Mouse (Mus musculus) heart, adult 18-20 months (tissue): ENCODE data around the gene Gm20431. TPM values are rescaled to one million over a fixed set of nuclear protein-coding genes. Genes with fewer than 3 reads are reported as not detected.

Experiments used
- DNase-seq, 2 experiments: peaks; one replicate each; pipeline ENCODE4 v3.0.0; 2021 to 2022; ENCODE audit warnings: mixed read lengths in 1 of 2
- long read RNA-seq, 2 experiments: library from polyadenylated mRNA; stranded (forward); transcript quantifications; one replicate each; pipeline ENCODE4 v2.0.0; 2021
- total RNA-seq, 2 experiments: library from RNA; stranded (reverse); gene quantifications; 2 replicates each; pipeline ENCODE4 v1.2.3; 2021

Gm20431 gene
- total RNA-seq = 10 to 100 TPM in 1 of 2 experiments, 1 to 10 TPM in 1; 9.3 to 17.0 TPM
- long read RNA-seq, experiment 1, partial matches to known transcripts = 6 of 6 reads
- long read RNA-seq, experiment 1, other reads (novel, unspliced or antisense) = 0 of 6 reads
- long read RNA-seq, experiment 2, partial matches to known transcripts = 3 of 3 reads
- long read RNA-seq, experiment 2, other reads (novel, unspliced or antisense) = 0 of 3 reads

DNA sequence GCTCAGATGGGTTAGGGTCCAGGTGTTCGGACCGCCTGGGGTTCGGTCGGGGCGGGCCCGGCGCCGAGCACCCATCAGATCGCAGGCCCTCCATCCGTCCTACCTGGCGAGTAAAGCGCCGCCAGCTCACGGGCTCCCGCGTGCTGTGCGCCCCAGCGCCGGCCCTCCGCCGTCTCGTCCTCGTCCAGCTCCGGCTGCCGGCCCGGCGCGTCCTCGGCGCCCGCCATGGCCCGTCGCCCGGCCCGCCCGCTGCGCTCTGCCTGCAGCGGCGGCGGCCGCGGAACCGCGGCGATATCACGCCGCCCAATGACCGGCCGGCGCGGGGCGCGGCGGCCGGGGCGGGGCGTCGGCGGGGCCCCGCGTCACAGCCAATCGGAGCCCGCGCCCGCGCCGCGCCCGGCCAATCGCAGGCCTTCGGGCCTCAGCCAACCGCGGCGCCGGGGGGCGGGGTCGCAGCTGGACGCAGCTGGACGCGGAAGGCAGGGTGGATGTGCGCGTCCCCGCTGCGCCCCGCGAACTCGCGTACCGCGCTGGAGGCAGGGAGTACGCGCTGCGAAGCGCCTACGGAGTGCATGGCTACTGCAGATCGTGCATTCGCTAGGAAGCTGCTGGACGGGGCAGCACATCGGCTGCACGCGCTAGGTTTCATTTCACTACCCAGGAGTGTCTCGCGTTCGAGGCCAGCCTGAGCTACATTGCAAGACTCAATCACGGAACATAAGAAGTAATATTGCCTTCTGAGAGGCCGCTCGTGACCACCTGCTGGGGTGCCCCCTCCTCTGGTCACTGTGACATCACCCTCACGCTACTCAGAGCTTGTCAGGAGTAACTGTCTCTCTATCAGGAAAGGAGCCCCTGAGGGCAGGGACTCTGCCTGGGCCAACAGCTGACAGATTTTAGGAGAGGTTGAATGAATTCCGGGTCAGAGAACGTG is at the start of gene Gm20431:
Gene Gm20431 (minus strand): TSS at position 227 of the 934 bp plus-strand sequence.
- DNase-seq = peak; percentile 94 to 97

GRCm38 (mm10) chr2:167710574-167710973 is 49.3 kb upstream of the Gm20431 start:
- DNase-seq = no peak

GRCm38 (mm10) chr2:167709969-167710368 is 48.7 kb upstream of the Gm20431 start:
- DNase-seq = no peak

DNA sequence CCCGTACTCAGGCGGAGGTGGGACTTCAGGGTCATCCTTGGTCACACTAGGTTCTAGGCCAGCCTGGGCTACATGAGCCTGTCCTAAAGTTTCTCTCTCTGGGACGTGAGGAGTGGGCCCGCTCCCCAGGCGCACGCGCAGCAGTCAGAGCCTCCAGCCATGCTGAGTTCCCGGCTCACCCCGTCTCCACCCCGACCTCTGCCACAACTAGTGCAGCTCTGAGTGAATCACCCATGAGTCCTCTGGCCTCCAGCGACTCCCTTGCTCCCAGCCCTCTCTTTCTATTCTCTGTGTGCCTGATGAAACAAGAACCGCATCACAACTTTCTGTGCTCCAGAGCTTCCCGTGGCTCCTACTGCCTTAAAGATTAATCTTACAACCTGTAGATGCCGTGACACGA is 47.1 kb upstream of the Gm20431 start:
- no peak for DNase-seq

- DNase-seq = no peak
These were observed 45.1 kb upstream of the Gm20431 start for GRCm38 (mm10) chr2:167706183-167706939.

DNA sequence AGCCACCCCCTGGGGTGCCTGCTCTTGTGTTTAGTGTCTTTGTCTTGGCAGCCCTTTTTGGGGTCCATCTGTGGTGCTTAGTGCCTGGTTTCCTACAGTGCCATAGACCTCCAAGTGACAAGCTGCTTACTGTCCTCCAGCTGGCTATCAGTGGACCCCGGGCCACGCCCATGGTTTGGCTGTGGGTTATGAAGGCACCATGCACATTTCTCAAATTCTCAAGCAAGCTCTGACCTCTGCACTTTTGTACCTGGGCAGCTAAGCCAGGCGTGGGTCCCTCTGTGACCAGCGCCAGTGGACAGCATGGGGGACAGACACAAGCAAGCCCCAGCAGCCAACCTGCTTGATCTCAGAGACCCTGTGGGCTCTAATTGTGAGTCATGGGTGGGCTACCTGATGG is 43.1 kb upstream of the Gm20431 start:
- DNase-seq = no peak

- no peak for DNase-seq
These were observed 40.8 kb upstream of the Gm20431 start for GRCm38 (mm10) chr2:167702126-167702525.

DNA sequence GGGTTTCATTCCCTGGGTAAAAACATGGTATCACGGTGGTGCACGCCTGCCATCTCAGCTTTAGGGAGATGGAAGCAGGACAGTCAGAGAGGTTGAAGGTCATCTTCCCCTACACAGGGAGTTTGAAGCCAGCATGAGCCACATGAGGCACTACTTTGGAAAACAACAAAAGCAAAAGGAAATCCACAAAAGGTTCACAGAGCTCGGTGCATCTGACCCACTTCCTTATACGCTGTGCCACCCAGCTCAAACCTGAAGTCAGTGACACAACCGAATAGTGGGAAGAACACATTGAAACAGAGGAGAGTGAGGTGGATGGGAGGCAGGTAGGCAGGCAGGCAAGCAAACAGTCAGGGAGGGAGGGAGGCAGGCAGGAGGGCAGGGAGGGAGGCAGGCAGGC is 40.2 kb upstream of the Gm20431 start:
- DNase-seq = no peak

- no peak for DNase-seq
These were observed 38.7 kb upstream of the Gm20431 start for GRCm38 (mm10) chr2:167700018-167700417.

DNA sequence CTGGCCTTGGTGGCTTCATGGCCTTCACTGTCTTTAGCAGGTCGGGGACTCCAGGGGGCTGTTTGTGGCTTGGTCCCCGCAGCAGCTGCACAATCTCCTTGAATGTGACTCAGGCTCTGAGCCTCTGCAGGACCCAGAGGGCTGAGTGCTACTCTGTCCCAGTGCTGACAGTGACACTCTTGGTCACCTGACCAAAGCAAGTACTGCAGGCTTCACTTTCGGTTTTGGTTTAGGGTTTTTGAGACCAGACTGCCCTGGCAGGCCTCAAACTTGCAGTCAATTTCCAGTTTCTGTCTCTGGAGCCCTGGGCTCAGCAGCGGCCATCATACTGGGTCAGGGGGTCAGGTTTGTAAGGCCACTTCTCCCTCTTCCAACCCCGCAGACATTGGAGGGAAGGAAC is 36.6 kb upstream of the Gm20431 start:
- peak; percentile 84 to 89 for DNase-seq

DNA sequence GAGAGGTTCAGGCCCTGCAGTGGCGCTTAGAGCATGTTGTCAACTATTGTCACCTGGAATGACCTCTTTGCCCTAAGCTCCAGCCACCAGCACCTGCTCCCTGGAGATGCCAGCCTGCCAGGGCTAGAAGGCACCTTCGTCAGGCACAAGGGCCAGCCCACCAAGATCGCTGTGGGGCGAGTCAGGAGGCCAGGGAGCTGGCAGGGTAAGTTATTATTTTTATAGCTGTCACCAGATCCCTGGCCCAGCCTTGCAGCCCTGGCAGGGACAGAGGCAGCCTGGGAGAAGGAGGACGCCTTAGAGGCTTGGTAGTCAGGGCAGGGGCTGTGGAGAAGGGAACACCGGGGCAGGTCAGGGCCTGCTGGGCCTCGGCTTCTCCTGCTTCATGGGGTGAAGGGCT is 34.8 kb upstream of the Gm20431 start:
- DNase-seq = peak; percentile 66 to 82

GRCm38 (mm10) chr2:167695491-167695890 is 34.2 kb upstream of the Gm20431 start:
- no peak for DNase-seq

DNA sequence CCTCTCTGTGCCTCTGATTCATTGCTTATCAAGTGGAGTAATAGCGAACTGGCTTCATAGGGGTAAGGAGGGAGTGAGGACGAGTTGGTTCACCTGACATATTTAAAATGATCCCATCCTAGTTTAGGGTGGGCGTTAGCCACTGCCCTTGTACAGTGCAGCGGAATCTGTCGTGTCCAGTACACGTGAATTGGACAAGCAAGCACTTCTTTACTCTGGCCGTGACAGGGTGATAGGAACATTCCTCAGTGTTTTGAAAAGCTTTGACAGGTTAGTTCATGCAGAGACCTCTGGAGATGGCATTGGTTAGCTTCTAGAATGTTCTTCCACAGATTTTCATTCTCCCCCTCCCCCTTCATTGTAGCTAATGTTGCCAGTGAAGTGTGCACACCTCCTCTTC is 33.7 kb upstream of the Gm20431 start:
- no peak for DNase-seq

DNA sequence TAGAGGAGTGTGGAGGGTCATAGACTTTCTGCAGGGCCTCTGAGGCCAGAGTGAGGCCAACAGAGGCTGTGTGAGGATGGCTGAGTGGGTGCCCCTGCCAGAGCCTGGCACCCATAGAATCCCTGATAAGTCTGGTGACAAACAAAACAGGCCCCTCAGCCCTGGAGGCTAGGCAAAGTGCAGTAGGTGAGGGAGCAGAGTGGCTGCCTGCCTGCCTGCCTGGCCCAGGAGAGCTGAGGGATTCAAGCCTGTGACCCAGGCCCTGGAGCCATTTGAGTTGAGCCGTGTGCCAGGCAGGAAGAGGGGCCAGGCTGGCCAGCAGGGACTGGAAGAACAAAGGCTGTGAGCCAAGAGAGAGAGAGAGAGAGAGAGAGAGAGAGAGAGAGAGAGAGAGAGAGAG is 32.9 kb upstream of the Gm20431 start:
- no peak for DNase-seq

- DNase-seq = no peak
These were observed 32.2 kb upstream of the Gm20431 start for GRCm38 (mm10) chr2:167693540-167693939.

DNA sequence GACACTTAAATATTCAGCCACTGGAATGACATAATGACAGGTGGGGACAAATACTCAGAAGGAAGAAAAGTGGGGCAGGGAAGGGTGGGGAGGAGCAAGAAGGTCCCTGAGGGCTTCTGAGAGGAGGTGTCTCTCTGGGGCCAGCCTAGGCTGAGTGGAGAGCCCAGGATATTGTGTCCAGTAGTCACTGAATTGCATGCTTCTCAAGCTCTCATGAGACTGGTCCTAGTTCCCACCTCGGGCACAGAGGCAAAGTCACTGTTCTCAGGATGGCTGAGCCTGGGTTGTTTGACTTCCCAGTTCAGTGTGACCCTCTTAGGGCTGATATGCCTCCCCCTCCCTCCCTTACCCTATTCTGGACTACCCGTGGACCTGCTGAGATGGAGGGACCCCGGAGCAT is 31.5 kb upstream of the Gm20431 start:
- DNase-seq = no peak

- DNase-seq = no peak
These were observed 30.8 kb upstream of the Gm20431 start for GRCm38 (mm10) chr2:167691871-167692661.

GRCm38 (mm10) chr2:167691410-167691809 is 30.1 kb upstream of the Gm20431 start:
- peak in 1 of 2 experiments; percentile 47 for DNase-seq

DNA sequence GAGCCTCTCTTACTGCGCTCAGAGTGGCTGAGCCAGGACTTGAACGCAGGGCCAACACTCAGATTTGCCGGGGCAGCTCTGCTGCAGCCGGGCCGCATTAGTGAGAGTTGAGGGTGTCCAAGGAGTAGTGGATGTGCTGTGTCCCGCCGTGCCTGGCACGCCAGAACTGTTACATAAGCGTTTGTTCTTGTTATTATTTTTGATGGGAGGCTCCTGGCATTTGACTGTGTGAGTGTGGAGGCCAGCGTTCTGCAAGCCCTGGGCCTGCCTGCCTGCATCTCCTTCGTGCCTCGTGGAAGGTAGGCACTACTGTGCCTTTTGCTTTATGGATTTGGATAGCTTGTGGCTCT is 29.6 kb upstream of the Gm20431 start:
- DNase-seq = peak; percentile 80 to 84

- DNase-seq = peak; percentile 60 to 80
These were observed 29.1 kb upstream of the Gm20431 start for GRCm38 (mm10) chr2:167690219-167690961.

DNA sequence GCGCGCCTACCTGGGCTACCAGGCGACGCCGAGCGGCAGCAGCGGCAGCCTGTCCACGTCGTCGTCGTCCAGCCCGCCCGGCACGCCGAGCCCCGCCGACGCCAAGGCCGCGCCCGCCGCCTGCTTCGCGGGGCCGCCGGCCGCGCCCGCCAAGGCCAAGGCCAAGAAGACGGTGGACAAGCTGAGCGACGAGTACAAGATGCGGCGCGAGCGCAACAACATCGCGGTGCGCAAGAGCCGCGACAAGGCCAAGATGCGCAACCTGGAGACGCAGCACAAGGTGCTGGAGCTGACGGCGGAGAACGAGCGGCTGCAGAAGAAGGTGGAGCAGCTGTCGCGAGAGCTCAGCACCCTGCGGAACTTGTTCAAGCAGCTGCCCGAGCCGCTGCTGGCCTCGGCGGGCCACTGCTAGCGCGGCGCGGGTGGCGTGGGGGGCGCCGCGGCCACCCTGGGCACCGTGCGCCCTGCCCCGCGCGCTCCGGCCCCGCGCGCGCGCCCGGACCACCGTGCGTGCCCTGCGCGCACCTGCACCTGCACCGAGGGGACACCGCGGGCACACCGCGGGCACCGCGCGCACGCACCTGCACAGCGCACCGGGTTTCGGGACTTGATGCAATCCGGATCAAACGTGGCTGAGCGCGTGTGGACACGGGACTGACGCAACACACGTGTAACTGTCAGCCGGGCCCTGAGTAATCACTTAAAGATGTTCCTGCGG is 28.4 kb upstream of the Gm20431 start, which contains the start of gene Tmem189:
Gene Tmem189 (minus strand): TSS at position 322 of the 718 bp plus-strand sequence.
- DNase-seq = peak; percentile 52 to 76
